Mouse (Mus musculus): ENCODE results near the gene Pan2.

DNA sequence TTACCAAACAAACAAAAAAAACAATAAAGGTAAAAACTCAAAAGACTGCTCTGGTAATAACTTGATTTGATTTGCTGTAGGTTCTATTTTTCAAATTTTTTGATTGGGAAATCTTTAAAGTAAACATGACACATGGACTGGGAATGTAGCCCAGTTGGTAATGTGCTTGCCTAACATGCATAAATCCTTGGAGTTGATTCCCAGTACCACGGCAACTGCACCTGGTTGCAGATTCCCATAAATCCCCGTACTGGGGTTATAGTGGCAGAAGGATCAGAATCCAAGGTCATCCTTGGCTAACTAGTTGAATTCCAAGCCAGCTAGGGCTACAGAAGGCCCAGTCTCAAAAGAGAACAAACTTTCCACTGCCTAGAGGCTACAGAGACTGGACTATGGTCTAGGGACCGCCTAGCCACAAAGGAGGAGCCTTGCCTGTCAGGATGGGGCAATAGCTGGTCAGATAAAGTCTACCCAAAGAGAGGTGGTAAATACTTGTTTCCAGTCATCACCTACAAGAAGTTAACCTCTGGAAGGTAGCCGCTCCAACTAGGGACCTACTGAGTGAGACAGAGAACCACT is 49.4 kb upstream of the Pan2 start, which contains the start of gene Apon:
- no peak for TF ChIP-seq POLR2A (IDR thresholded peaks at IDR 0.05; ENCODE audit: low read depth, low read length)
- TF ChIP-seq CTCF (IDR thresholded peaks at IDR 0.05; ENCODE audit: extremely low read depth, insufficient read depth, insufficient read length, insufficient replicate concordance) = no peak
